Mouse (Mus musculus) limb, embryonic 14.5 days (tissue): ENCODE measurements around the gene Rad51d. TPM values are rescaled to one million over a fixed set of nuclear protein-coding genes. Genes with fewer than 3 reads are reported as not detected.

Experiments
- ATAC-seq: fragments of 200-750 bp; cut with Nextera tagmentation; 2 replicates; pipeline ENCODE4 v1.8.0; 2017; ENCODE audit warnings: low read depth, moderate number of reproducible peaks, moderate TSS enrichment; ENCODE audit not compliant: low FRiP score
- DNase-seq: peaks from one replicate; pipeline ENCODE4 v3.0.0-alpha.2; 2015; ENCODE audit warnings: low spot score
- H3K27ac ChIP-seq: fragments of 300-500 bp; sonication (generic); replicated peaks from 2 replicates; pipeline ENCODE4 v1.5.1; 2014; ENCODE audit warnings: low read depth, mild to moderate bottlenecking, low read length, moderate library complexity, mixed read lengths
- H3K27me3 ChIP-seq: fragments of 300-500 bp; sonication (generic); 2 replicates; pipeline ENCODE4 v1.6.1; 2014; ENCODE audit warnings: low read length, mixed read lengths; ENCODE audit not compliant: control insufficient read depth, insufficient read depth
- H3K36me3 ChIP-seq: fragments of 300-500 bp; sonication (generic); 2 replicates; pipeline ENCODE4 v1.6.1; 2014; ENCODE audit warnings: mild to moderate bottlenecking, low read length, moderate library complexity, mixed read lengths; ENCODE audit not compliant: control insufficient read depth, insufficient read depth
- H3K4me1 ChIP-seq: fragments of 300-500 bp; sonication (generic); 2 replicates; pipeline ENCODE4 v1.6.1; 2014; ENCODE audit warnings: antibody characterized with exemption, low read length, mixed read lengths; ENCODE audit not compliant: control insufficient read depth, insufficient read depth
- H3K4me2 ChIP-seq: fragments of 300-500 bp; sonication (generic); replicated peaks from 2 replicates; pipeline ENCODE4 v1.6.1; 2014; ENCODE audit warnings: low read depth, mild to moderate bottlenecking, low read length, moderate library complexity; ENCODE audit not compliant: severe bottlenecking
- H3K4me3 ChIP-seq: fragments of 300-500 bp; sonication (generic); replicated peaks from 2 replicates; pipeline ENCODE4 v1.5.1; 2014; ENCODE audit warnings: low read length
- H3K9ac ChIP-seq: fragments of 300-500 bp; sonication (generic); 2 replicates; pipeline ENCODE4 v1.6.1; 2014; ENCODE audit warnings: mild to moderate bottlenecking, low read depth, low read length, moderate library complexity; ENCODE audit not compliant: severe bottlenecking
- H3K9me3 ChIP-seq: fragments of 300-500 bp; sonication (generic); 2 replicates; pipeline ENCODE4 v1.6.1; 2016; ENCODE audit warnings: low read length; ENCODE audit not compliant: control insufficient read depth
- POLR2A ChIP-seq: fragments of 200-500 bp; IDR thresholded peaks from 2 replicates; pipeline ENCODE4 v1.8.0; 2012; ENCODE audit warnings: inconsistent platforms, mild to moderate bottlenecking, moderate library complexity, borderline replicate concordance; ENCODE audit not compliant: insufficient read depth, insufficient read length; ENCODE audit errors: extremely low read depth
- WGBS: fragments of 180-500 bp; shearing (Covaris S2); extraction: QIAGEN DNeasy Blood & Tissue Kit; methylation state at CpG from one replicate; pipeline ENCODE4 v1.1.7; 2014; 5-methylcytosine and 5-hydroxymethylcytosine counted together
- polyA plus RNA-seq, 2 experiments: library from polyadenylated mRNA; depleted of rRNA in 1 of 2; stranded (reverse) in 1 of 2; unstranded in 1 of 2; fragments of >200 nt; fragmentation: Nextera tagmentation in 1 of 2; extraction: Ambion mirVana in 1 of 2; gene quantifications; 2 replicates each; pipeline versions ENCODE4 v1.2.1 to v1.2.3; 2012 to 2014

Rad51d gene
- polyA plus RNA-seq, 2 experiments: 11.5 to 12.9 TPM

DNA sequence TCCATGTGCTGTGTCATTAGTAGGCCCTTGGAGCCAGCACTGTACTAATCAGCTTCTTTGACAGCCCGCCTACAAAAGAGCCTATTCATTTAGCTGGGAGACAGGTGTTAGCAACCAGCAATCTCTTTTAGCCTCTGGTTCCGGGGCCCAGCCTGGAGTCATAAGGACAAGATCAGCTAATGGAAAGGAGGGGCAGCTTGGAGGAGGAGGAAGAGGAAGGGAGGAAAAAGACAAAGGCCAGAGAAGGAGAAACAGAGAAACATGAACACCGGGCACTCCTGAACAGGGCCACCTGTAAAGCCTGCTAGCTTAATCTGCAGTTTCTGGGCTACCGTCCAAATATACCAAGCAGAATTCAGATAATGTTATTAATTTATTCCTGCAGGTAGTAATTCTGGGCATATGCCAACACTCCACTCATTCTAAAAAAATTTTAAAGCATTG, 26.9 kb downstream of the Rad51d start:
- H3K4me2 ChIP-seq: no peak overlapping the region
- no peak overlapping the region for H3K4me3 ChIP-seq
- H3K27ac ChIP-seq: no peak overlapping the region
- WGBS: 43% methylated on average over 4 of the region's 4 CpGs
- no peak for TF ChIP-seq POLR2A
- no peak overlapping the region for H3K9ac ChIP-seq
- H3K36me3 ChIP-seq: no peaks in the 10 kb centered on the region
- no peaks in the 10 kb centered on the region for H3K27me3 ChIP-seq
- peaks cover 3% of the 10 kb centered on the region; the same call in 1 of the 2 replicates for H3K4me1 ChIP-seq
- H3K9me3 ChIP-seq: no peaks in the 10 kb centered on the region
- ATAC-seq (no peak), DNase-seq (no peak)

GRCm38 (mm10) chr11:82863059-82863458, 27.4 kb downstream of the Rad51d start:
- no peak for TF ChIP-seq POLR2A
- Histone ChIP-seq H3K4me1 (peaks cover 3% of the 10 kb centered on the region; the same call in 1 of the 2 replicates), H3K36me3 (no peaks in the 10 kb centered on the region), H3K9ac (no peak overlapping the region), H3K27me3 (no peaks in the 10 kb centered on the region), H3K4me2 (no peak overlapping the region), H3K27ac (no peak overlapping the region), H3K4me3 (no peak overlapping the region), H3K9me3 (no peaks in the 10 kb centered on the region)
- no peak for ATAC-seq
- no peak for DNase-seq
- WGBS: 57% methylated on average over 2 of the region's 2 CpGs

DNA sequence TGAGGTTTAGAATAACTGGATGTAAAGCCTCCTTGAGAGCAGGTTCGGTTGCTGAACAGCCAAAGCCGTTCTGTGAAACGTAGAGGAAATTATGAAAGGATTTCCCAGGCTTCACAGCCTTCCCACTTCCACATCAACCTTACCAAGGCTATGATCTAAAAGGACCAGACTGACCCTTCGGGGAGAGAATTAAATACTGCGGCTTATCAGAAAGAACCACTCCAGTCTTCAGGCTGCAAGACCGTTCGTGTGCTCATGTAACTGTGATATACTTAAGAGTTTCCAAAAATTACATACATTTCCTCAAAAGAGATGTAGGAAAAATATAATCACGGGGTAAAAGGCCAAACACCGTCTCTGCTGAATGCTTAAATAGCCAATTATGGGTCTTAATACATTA, 27.8 kb downstream of the Rad51d start:
- Histone ChIP-seq H3K4me1 (peaks cover 3% of the 10 kb centered on the region; the same call in 1 of the 2 replicates), H3K27ac (no peak overlapping the region), H3K4me2 (no peak overlapping the region), H3K27me3 (no peaks in the 10 kb centered on the region), H3K4me3 (no peak overlapping the region), H3K36me3 (no peaks in the 10 kb centered on the region), H3K9me3 (no peaks in the 10 kb centered on the region), H3K9ac (no peak overlapping the region)
- no peak for TF ChIP-seq POLR2A
- 66% methylated on average over 9 of the region's 9 CpGs for WGBS
- DNase-seq (no peak), ATAC-seq (no peak)

- WGBS: 71% methylated on average over 8 of the region's 8 CpGs
- no peak overlapping the region for H3K4me2 ChIP-seq
- no peak for DNase-seq
- H3K4me1 ChIP-seq: peaks cover 3% of the 10 kb centered on the region; the same call in 1 of the 2 replicates
- H3K36me3 ChIP-seq: no peaks in the 10 kb centered on the region
- H3K27ac ChIP-seq: no peak overlapping the region
- no peaks in the 10 kb centered on the region for H3K27me3 ChIP-seq
- no peak overlapping the region for H3K9ac ChIP-seq
- no peak for ATAC-seq
- no peaks in the 10 kb centered on the region for H3K9me3 ChIP-seq
- TF ChIP-seq POLR2A: no peak
- H3K4me3 ChIP-seq: no peak overlapping the region
Observed at GRCm38 (mm10) chr11:82861558-82861957, 28.9 kb downstream of the Rad51d start.

DNA sequence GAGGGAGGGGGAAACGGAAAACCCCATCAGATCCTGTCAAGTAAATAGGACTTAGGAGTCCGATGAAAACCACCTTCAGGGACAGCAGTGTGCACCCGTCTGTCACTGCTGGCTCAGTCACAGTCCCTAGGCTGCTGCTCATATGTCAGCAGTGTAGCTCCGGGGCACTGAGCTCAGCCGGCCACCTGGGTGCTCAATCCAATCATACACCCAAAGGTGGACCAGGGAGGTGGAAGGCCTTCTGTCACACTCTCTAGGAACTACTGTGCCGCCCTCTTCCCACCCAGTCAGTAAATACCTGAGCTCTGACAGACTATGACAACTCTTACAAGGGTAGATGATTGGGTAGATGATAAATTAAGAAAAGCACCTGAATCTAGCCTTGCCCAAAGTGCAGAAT, 29.7 kb downstream of the Rad51d start:
- 80% methylated on average over 6 of the region's 6 CpGs for WGBS
- Histone ChIP-seq H3K9me3 (no peaks in the 10 kb centered on the region), H3K36me3 (no peaks in the 10 kb centered on the region), H3K27ac (no peak overlapping the region), H3K4me1 (peaks cover 3% of the 10 kb centered on the region; the same call in 1 of the 2 replicates), H3K4me2 (no peak overlapping the region), H3K27me3 (no peaks in the 10 kb centered on the region), H3K4me3 (no peak overlapping the region), H3K9ac (no peak overlapping the region)
- TF ChIP-seq POLR2A: no peak
- ATAC-seq (no peak), DNase-seq (no peak)
